Mouse (Mus musculus) left cerebral cortex, postnatal 36 days (tissue): ENCODE results near the gene Ptch1. TPM values are rescaled to one million over a fixed set of nuclear protein-coding genes. Genes with fewer than 3 reads are reported as not detected.

Experiments used
- DNase-seq, 2 experiments: peaks; one replicate each; pipeline ENCODE4 v3.0.0; 2021 to 2022; ENCODE audit warnings: low spot score in 2 of 2, mixed read lengths in 1 of 2
- intact Hi-C: fragments of 180-260 bp; cut with DNase I; formaldehyde crosslinking; loops from one replicate; pipeline ENCODE4 v1.15.1; 2025
- total RNA-seq, 2 experiments: library from RNA; stranded (reverse); gene quantifications; 2 replicates each; pipeline ENCODE4 v1.2.3; 2021

Gene Ptch1
- total RNA-seq, 2 experiments from 2014 or later: 40.5 to 51.6 TPM

DNA sequence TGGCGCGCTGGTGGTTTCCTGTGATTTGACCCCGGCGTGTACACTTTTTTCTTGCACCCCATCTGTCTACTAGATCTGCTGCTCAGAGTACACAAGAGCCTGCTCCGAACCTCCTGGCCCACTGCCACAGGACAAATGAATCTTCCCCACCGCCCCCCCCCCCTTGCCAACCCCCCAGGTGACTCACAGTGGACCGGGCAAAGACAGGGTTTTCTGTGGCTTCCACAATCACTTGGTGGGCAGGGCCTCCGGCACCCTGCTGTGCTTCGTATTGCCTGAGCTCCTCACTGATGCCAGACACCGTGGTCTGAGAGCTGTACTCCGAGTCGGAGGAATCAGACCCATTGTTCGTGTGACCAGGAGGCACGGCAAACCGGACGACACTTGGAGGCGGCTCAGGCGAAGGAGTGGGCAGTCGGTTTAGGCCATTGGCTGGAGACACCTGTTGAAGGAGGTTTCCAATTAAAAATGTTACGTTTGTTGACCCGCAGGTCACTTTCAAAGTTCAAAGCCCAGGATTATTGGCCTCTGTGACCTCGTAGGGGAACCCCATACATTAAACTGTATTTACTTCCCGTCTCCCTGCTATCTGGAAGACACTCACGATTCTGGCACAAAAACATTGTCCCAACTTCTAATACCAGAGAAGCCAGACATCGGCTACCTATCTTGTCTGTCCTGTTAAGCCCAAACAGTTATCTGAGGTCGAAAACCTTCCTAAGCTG, 59.9 kb downstream of the Ptch1 start:
- DNase-seq: no peak
- intact Hi-C loops: no loop called here

DNA sequence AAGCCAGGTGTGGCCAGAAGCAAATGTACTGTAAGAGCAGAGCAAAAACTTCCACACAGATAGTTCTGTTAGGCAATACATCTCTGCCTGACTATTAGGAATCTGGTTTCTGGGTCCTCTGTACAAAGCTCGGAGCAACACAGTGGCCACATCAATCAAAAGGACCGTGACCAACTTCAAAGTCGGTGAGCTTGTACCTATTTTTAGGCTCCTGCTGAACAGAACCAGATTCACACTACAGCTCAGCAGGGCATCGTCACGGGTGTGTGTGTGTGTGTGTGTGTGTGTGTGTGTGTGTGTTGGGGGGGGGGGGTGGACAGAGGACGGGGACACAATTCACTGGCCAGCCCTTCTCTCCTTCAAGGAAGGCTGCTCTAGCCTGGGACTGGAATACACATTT, 61.0 kb downstream of the Ptch1 start:
- no peak for DNase-seq
- intact Hi-C loops: no loop called here

DNA sequence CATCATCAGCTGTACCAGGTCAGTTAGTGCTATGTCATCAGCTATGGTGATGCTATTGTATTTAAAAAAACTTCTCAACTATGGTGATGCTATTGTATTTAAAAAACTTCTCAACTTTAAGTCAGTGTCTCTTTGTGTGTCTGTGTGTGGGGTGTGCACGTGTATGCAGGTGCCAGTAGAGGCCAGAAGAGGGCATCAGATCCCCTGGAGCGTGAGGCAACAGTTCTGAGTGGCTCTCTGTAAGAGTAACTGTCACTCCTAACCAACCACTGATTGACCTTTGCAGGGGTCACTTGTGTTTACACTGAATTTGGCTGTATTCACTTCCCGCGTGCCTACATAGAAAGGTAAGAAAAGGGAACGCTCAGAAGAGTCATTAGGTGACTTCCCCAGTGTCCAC, 65.6 kb downstream of the Ptch1 start:
- no peak for DNase-seq
- intact Hi-C loops: no loop called here

DNA sequence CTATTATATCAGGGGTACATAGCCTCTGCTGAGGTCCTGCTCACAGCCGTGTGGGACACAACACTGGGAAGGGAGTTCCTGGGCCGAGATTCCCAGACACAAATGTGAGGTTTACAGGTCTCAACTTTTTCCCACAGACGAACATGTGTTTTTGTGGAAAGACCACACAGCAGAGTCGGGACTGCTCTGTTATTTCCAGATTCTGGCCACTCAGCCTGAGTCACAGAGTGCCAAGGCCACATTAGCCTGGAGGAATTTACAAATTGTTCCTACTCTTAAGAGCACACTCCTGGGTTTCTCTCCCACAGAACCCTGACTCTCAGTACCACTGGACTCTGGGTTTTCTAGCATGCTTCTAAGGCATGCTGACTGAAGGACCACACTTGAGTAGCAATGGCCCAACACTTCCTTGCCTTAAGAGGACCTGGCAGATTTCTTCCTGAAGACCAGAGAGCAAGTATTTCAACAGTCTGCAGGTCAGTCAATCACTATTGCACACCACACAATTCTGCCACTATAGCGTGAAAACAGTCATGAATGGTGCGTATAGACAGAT, 66.3 kb downstream of the Ptch1 start:
- DNase-seq: no peak
- intact Hi-C loops: no loop called here

DNA sequence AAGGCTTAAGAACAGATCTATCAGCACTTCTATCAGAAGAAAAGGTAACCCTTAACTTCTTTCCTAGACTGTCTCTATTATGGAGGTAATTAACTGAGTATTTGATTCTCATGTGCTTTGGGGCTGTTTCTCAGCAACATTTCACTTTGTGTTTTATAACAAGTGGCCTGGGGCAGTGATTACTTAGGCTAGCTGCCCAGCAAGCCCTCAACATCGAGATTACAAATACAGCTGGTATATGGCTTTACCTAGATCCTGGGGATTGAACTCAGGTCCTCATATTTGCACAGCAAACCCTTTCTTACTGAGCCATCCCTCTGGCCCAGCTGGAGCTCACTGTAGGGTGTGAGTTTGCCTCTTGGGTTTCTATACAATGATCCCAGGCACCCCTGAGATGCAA, 67.0 kb downstream of the Ptch1 start:
- intact Hi-C loops: no loop called here
- no peak for DNase-seq

DNA sequence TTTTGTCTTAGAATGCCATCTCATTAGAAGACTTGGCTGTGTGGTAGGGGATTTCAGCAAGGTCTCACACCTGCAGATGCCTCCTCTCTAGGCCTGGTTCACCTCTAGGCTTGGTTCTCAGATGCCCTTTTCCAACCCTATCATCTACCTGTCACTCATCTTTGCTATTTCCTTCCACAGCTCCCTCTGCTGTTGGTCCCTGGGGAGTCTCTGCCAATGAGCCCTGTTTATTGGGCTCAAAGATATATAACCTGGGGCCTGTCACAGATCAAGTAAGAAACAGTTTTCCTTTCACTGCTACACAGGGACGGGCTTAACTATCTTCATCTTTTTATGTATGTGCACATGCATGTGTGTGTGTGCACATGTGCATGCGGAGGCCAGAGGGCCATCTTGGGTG, 71.0 kb downstream of the Ptch1 start:
- intact Hi-C loops: no loop called here
- DNase-seq: no peak

DNA sequence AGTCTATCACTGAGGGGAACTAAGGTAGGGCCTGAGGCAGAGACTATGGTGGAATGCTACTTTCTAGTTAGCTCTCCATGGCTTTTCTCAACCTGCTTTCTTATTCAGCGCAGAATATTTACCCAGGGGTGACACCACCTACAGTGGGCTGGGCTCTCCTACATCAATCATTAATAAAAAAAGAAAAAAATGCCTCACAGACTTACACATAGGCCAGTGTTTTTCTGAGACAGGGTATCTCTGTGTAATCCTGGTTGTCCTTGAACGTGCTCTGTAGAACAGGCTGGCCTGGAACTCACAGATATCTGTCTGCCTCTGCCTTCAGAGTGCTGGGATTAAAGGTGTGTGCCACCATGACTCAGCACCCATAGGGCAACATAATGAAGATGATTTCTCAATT, 73.9 kb downstream of the Ptch1 start:
- no peak for DNase-seq
- intact Hi-C loops: no loop called here

DNA sequence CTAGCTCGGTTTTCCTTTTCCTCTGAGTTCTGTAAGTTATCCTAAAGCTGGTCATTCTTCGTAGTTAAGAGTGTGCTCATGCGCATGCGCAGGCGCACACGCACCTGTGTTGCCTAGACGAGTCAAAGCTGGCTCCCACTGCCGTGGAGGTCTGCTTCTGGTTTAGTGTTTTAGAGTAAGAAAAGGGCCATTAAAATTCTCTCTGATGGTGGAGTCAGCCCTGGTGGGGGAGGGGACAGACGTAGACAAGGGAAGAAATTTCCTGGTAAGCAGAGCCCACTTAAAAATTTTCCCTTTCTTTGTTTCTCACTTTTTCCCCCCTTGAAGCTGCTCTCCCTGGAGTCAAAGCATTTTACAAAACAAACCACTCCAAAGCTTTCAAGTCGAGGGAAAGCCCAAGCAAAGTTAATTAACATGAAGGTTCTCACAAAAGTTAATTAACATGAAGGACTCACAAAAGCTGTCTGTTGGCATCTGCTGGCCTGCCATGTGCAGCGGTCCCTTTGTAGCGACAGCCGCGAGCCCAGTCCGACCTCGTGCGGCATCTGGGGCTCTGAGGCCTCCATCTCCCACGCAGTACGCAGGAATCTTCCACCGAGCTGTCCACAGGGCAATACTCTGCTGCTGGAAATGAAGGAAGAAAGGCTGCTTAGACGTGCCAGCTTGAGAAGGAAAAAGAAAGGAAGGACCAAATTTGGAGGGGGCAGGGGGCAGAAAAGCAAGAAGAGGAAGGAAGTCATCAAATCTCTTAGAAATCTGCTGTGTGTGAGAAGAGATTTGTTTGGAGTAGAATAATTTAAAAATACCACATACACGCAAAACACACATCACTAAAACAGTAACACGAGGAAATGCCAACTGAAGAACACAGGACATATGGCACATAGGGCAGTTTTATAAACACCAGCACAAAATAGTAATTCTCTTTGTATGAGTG, 76.5 kb downstream of the Ptch1 start, which contains the start of gene Fancc:
TSS of gene Fancc (minus strand) at position 633 of the 937 bp plus-strand sequence.
- DNase-seq: no peak

DNA sequence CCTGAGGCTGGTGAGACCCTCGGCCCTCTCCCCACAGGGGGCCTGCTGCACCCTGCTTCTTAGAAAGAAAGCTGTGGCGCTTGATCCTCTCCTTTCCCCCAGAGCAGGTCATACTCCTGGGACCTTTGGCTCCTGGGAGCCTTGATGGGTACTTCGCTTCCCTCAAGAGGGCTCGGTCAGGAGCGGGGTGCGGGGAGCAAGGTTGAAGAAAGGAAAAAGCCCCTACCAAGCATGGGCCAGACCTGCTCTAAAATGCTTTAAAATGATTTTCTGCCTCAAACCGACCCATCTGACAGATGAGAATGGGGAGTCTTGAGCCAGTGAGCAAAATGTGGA, 85.7 kb downstream of the Ptch1 start:
- no peak for DNase-seq

More for the DNA sequence above, 76.5 kb downstream of the Ptch1 start, which contains the start of gene Fancc:
- intact Hi-C loops: no loop called here

DNA sequence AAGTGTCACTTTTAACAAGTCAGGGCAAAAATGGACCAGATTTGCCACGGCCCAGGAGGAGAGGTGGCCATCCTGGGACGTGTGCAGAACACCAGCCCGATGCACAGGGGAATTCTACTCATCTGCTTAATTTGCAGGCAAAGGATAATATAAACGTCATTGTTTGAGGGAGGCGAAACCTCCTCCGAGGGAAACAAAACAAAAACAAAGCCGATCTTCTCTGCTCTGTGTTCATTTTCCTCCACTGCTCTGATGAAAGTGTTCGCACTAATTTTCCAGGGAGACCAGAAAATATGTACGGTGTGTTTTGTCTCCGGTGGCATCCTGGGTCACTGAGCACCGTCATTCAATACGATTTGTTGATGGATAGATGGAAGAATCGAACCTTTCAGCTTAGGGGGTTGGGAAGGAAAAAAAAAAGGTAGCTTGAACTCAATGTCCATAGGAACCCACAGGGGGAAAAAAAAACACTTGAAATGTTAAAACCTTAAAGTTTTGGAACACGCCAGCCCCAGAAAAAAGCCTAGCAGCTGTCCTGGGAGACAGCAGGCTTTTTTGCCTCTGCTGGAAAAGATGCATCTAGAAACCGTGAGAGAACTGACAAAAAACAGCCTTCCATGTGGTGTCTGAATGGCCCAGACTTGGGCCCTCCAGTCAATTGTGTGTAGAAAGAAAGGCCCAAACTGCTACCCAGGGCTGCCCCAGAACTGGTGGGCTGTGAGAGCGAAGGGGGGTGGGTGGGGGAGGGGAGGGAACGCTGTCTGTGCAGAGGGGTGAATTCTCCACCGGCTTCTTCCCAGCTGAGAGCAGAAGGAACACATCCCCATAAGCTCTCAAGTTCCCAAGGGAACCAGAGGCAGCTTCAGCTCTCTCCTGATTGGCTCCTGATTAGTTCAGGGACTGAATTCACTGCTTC, 86.3 kb downstream of the Ptch1 start:
- intact Hi-C loops: no loop called here
- no peak for DNase-seq

More for the DNA sequence above, 85.7 kb downstream of the Ptch1 start:
- intact Hi-C loops: no loop called here

DNA sequence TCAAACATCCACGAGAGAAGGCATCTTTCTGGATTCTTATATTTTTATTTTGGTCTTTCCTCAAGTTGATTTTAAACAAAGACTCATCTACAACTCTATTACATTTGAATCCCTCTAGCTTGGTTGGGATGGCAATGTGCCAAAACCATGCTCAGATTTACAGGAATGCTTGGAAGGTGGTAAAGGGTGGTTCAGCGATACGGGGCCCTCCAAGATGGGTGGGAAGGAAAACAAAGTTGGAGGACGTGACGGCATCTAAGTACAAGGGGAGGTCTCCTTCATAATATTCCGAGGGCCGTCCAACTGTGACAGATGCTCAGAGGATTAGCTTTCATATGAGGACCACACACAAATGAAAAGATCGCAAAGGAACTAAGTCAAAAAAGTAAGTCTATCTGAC, 98.0 kb downstream of the Ptch1 start:
- intact Hi-C loops: no loop called here
- DNase-seq: no peak

Other genes starting within 250 kb of the Ptch1 start
- 1 to 10 TPM; 7.1 to 7.7 TPM for gene Fancc, start 76.3 kb downstream of the Ptch1 start, total RNA-seq
- gene Ercc6l2, start 241.6 kb upstream of the Ptch1 start, total RNA-seq: 10 to 100 TPM; 12.9 to 16.3 TPM